Mouse (Mus musculus): ENCODE results near the gene Slc29a4.

DNA sequence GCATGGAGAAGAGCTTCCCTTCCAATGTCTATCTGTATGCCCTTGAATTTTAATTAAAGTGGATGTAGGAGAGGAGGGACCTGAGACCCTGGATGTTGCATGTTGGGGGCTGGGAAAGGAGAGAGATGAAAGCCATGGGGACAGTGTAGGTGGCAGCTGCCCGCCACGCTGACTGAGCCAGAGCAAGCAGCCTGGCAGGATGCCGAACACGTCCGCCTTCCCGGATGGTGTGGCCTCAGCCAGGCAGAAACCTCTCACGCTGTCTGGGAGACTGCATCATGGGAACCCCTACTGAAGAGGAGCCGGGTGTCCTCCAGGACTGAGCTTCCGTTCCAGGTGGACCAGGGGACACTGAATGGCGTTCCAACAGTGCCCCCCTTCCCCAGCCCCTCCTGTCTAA, 11.3 kb downstream of the Slc29a4 start:
- TF ChIP-seq CTCF (IDR thresholded peaks at IDR 0.05; ENCODE audit: extremely low read depth, insufficient read length, insufficient replicate concordance, low read depth, low read length) (no peak), POLR2A (IDR thresholded peaks at IDR 0.05; ENCODE audit: low read depth, low read length) (no peak)
